Mouse (Mus musculus): ENCODE data around the gene Ptbp1.

Gene Ptbp1

DNA sequence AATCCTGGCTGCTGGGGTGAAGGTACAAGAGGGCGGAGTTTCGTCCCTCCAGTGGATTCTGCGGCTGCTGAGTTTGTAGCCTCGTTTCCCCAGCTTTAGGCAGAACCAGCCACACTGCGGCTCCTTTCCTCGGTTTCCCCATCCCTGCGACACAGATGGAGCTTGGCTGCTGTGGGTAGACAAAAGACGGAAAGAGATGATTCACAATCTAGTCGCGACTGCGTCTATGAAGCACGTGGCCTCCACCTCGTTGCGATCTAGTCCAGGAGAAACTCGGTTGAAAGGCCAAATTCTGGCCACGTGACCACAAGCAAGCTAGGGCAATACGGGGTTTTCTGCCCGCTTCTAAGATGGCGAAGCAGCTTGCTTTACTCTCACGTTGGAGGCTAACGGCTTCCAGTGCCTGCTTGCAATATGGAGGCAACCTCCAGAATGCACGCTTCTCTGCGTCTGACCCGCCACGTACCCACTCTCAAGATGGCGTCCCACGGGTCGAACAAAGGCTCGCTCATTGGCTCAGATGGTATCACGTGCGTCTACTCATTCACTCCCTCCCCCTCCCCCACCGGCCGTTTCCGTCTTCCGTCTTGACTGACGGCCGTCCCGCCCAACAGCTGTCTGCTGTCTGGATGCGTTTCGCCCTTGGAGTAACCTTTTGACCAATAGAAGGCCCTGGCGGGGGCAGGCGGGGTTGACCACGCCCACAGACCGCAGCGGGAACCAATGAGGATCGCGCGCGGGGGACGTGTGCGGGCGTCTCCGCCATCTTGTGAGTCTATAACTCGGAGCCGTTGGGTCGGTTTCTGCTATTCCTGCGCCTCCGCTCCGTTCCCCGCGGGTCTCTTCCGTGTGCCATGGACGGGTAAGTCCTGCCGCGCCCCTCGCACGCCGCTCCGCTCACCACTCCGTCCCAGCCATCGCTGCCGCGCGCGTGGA is at the start of gene Ptbp1:
Ptbp1 (plus strand) TSS at position 568 of the 936 bp plus-strand sequence.
- DNase-seq (ENCODE audit: low read depth, low spot score), result peak; percentile 100

DNA sequence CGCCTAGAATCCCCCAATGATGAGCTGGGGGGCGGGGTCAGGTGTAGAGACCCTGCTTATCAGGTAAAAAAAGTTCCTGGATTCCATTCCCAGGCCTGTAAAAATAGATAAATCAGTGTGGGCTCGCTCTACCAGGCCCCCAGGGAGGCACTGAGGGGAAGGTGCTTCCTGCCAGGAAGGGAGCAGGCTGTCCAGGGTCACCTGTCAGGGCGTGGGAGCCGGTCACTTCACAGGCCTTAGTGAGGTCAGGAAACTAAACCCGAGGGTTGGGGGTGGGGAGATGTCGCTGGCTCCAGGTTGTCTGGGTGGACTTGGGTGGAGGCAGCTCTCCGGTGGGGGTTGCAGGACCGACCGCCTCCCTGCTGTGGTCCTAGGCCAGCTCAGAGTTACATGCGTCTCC is 48.6 kb upstream of the Ptbp1 start:
- DNase-seq (ENCODE audit: low read depth, low spot score), result no peak

DNA sequence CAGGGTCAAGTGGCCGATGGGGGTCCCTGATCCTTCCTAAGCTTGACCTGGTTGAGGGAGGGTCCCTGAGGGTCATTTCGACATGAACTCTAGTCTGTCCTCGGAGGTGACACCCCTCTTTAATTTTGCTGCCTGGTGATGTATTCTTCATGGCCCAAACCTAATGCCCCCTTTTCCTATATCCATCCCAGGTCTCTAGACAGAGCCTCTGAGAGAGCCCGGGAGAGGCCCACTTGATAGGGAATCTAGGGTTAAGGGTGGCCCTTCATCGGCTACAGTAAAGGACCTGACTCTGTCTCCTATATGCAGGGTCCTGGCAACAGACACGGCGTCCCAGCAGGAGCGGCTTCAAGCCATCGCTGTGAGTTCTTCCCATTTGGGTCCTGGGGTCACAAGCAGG is 47.9 kb upstream of the Ptbp1 start:
- no peak for DNase-seq (ENCODE audit: low read depth, low spot score)

DNA sequence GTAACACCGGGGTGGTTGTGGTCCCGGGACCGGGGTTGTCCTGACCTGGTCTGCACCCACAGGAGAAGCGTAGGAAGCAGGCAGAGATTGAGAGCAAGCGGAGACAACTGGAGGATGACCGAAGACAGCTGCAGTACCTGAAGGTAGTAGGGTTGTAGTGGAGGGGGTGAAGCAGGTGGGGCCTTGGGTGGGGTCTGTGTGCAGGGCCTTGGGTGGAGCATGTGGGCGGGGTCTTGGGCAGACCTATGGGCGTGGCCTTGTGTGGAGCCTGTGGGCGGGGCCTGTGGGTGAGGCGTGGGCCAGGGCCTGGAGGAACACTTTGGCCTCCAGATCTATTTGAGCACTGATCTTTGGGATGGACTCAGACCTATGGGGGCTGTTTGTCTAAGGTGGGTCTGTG is 47.3 kb upstream of the Ptbp1 start:
- no peak for DNase-seq (ENCODE audit: low read depth, low spot score)

DNA sequence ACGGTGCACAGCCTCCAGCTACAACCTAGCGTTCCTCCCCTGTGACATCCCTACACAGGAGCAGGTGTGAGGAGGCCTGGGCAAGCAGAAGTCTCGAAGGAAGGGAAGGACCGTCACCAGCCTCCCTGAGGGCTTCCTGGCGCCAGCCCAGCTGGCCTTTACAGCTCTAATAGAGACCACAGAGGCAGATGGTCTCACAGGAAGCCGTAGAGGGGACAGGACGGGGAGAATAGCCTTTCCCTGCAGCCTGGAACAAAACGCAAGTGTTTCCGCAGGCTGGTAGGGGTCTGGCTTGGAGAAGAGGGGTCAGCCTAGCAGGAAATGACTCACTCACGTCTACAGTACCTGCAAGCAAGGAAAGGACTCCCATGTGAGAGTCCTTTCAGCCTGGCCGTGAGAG is 46.4 kb upstream of the Ptbp1 start:
- no peak for DNase-seq (ENCODE audit: low read depth, low spot score)

DNA sequence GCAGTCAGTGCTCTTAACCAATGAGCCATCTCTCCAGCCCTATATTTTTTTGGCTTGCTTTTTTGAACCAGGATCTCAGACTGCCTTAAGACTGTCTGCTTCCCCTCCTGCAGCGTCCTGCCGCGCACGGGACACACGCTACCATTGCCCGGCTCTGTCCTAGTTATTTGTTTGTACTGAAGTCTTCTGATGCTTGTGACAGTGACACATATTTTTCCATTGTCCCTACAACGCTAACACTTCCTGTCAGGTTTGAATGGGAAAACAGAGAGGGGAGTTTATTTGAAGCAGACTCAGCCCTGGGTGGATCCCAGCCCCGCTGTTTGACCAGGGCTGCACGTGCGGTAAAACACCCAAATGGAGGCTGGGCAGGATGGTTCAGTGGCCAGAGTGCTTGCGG is 45.5 kb upstream of the Ptbp1 start:
- no peak for DNase-seq (ENCODE audit: low read depth, low spot score)

DNA sequence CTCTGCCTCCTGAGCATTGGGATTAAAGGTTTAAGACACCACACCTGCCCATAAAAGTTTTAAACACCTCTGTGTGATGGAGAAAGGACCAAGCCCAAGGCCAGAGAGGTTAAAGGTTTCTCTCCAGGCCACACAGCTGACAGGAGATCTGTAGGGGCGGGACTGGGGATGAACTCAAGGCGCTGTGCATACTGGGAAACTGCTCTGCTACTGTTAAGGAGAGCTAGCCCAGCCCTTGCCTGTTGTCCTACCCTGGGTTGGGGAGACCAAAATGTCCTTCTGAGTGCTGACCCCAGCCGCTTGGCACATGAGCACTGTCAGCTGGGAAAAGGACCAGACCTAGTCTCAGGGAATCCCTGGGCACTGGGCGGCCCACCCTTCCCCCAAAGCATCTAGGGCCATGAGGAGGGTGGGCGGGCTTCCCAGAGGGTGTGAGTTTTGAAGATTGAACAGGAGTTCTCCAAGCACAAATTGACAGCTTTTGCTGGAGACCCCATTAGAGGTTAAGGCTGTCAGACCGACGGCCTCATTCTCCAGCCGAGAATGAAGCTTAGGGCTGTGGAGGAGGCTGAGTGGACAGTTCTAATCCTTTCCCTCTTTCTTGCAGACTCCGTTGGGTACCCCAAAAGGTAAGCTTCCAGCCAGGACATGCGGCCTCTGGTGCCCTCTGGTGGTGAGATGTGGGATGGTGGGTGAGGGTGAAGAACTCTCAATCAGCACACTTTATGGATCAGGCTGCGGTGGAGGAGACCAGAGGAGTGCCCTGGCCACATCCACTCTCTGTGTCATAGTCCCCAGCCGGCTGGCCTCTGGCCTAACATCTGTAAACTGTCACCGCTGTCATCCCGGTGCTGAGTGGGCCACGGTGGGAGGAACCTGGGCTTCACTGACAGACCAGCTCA is 42.2 kb upstream of the Ptbp1 start:
- DNase-seq (ENCODE audit: low read depth, low spot score), result no peak

DNA sequence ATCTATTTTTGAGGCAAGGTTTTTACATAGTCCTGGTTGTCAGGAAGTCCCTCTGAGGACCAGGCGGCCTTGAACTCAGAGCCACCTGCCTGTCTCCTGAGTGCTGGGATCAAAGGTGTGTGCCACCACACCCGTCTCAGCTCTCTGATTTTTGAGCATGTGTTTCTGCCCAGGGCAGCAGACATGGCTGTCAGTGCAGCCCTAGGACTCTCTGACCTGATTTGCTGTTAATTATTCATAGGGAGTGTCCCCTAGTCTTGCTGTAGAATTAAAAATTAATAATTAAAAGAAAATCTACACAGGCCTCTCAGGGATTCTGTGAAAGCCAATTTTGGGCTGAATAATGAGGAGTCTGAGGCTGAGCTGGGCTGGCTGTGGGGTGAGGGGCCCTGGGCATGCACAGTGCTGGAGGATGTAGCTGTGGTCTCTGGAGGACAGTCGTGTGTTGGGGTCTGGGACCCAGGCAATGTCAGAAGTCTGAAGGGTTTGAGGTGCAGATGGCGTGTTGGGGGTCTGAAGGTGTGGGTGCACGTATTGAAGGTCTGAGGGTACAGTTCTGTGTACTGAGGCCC is 39.9 kb upstream of the Ptbp1 start:
- DNase-seq (ENCODE audit: low read depth, low spot score), result no peak

DNA sequence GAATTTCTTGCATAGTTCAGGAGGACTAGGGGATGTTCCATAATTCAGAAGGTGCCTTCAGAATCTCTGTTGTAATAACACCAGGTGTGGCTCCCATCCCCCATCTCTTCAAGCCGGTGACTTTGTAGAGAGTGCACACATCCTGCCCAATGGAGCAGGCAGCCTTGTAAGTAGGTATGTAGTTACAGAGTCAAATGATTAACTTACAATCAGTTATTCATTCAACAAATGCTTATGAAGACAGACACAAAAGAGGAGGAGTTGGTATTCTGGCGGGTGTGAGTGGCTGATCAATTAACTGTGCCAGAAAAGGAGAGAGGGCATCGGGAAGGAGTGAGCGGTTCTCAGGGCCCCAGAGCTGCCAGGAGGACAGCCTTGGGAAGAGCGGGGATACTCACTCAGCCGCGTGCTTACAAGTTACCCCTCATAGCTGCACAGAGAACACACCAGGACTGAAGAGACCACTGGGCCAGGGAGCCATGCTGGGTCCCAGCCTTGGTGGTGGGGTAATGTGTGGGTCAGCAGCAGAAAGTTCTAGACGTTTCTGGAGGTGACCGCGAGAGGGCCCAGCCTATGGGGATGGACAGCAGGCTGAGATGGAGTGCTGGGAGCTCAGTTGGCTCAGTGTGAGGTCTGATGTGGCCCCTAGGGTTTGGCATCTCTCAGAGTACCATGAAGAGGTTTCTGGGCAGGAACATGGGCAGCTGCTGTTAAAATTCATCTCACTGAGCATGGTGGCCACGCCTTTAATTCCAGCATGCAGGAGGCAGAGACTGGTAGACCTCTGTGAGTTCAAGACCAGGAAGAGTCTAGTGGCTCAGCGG is 38.3 kb upstream of the Ptbp1 start:
- no peak for DNase-seq (ENCODE audit: low read depth, low spot score)

DNA sequence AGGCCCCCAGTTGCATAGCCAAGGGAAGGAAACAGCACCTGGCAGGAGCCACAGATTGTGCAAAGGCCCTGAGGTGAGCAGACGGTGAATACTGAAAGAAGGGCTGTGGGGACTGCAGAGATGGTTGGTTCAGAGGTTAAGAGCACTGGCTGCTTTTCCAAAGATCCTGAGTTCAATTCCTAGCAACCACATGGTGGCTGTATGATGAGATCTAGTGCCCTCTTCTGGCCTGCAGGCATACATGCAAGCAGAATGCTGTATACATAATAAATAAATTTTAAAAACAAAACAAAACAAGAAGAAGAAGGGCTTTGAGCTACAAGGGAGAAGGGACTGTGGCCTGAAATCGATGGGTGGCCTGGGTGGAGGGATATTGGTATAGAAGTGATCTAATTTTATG is 37.1 kb upstream of the Ptbp1 start:
- DNase-seq (ENCODE audit: low read depth, low spot score), result no peak

DNA sequence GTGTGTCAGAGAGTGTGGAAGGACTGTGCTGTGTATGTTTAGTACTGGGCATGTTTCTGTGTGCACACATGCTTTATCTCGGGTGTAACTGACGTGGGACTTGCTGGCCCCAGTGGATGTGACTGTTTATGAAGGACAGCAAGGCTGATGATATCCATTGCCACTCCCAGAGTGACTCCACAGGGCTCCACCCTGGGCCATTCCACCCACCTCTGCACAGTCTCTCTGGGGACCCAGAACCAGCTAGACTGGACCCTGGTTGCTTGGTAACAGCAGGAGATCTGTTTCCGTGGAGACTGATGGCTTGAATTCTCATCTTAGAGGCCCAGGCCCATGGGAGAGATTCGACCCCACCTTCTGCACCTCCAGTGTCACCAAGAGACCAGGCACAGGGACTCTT is 36.0 kb upstream of the Ptbp1 start:
- no peak for DNase-seq (ENCODE audit: low read depth, low spot score)

DNA sequence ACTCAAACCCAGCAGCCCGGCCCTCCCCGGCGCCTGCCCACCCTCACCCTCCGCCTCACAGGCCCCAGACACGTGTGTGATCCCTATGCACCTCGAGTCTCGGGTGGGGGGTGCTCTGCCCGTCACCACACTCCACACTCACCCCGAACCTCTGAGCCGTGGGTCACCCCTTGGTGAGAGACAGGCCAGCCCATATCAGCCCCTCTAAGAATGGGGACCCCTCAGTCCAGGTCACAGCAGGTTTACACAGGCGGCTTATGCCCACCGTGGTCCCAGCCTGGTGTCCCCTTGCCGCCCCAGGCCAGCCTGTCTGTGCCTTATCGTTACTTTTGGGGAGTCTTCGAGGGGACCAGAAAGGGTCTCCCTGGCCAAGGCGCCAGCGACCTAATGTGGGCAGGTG is 34.6 kb upstream of the Ptbp1 start:
- DNase-seq (ENCODE audit: low read depth, low spot score), result no peak

DNA sequence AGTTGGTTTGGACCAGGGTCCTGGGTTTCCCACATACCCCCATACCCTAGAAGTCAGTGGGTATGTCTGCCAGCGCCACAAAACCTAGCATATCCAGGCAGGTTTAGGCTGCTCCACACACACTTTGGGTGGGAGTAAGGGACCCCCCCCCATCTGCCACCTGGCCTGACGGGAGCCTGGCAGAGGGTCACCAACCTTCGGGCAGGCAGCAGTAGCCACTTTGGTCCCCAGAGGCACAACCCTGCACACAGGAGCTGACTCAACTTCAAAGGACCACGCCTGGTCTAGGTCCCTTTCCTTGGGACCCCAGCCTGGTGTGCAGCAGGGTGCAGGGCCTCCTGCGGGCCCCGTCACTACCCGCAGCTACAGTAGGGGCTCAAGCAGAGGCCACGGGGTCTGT is 34.0 kb upstream of the Ptbp1 start:
- no peak for DNase-seq (ENCODE audit: low read depth, low spot score)

DNA sequence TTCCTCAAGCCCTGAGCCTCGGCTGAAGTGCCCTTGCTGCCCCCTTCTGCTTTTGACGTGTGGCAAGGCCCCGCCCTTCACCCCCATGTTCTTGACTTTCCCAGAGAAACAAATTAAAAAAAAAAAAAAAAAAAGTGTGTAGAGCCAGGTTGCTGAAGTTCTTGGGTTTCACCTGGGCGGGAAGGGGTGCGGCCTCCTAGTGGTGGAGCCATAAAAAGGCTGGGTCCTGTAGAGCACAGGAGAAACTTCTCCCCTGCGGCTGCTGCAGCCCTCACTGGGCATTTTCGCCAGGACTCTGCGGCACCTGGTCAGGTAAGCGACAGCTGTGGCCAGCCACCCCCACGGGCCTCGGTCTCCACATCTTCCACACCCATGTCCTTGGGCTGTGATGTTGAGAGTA is 33.4 kb upstream of the Ptbp1 start, which contains the start of gene Misp:
Misp (plus strand) TSS at position 208 of the 400 bp plus-strand sequence.
- no peak for DNase-seq (ENCODE audit: low read depth, low spot score)

DNA sequence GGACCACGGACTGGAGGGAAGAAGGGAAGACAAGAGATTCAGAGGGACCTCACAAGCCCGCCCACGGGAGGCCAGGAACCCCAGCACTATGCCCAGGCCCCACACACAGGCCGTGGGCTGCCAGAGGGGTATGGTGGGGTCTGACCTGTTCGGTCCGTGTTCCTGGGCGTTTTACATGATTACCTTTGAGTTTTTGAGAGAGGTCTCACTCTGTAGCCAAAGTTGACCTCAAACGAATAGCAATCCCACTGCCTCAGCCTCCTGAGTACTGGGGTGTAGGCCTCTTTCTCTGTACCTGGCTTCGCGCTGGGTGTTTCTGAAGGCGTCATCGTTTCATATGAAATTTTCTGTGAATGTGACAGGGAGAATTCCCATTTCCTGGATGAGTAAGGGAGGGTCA is 32.5 kb upstream of the Ptbp1 start:
- no peak for DNase-seq (ENCODE audit: low read depth, low spot score)

DNA sequence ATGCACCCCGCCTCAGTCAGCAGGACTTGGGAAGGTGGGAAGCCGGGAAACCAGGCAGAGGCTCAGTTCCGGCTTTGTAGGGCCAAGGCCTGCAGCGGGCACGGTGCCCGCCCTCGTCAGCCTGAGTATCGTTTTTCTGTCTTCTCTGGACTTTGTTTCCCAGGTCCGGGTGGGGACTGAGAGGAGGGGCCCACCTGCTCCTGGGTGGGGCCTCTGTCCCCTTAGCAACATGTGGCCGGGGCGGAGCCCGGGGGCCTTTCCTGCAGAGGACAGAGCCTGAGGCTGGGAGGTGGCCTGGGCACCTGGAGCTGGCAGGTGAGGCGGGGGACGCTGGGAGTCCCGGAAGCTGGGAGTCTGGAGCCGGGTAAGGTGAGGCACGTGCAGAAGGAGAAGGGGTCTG is 31.9 kb upstream of the Ptbp1 start:
- DNase-seq (ENCODE audit: low read depth, low spot score), result no peak

DNA sequence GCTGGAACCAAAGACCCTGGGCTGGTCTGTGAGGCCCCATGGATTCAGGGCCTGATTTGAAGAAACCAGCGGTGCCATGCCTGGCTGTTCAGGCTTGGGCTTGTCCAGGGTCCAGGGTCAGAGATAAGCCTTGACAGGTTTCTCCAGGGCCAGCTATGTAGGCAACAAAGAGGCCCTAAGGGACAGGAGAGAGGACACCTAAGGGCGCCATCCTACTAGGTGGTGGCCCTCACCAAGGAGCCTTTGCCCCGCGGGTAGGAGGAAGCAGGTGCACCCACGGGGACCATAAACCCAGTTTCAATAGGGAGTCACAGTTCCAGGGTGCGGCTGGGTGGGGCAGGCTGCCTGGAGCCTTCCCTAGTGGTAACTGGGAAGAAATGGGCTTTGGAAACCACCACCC is 31.2 kb upstream of the Ptbp1 start:
- no peak for DNase-seq (ENCODE audit: low read depth, low spot score)

DNA sequence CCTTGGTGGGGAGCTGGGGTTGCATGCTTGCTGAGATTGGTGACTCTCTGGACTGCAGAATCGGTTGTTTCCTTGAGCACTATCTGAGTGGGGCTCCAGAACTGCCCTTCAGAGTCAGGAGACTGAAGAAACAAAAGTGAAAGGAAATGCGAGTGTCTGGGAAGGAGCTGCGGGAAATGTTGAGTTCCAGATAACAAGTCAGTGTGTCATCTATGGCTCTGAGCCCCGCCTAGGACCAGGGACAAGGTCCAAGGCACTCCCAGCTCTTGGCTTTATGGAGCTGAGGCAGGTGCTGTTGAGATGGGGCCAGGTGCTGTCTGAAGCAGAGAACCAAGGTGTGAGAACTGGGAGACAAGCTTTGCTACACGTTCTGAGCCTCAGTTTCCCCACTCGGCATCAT is 29.8 kb upstream of the Ptbp1 start:
- DNase-seq (ENCODE audit: low read depth, low spot score), result no peak

DNA sequence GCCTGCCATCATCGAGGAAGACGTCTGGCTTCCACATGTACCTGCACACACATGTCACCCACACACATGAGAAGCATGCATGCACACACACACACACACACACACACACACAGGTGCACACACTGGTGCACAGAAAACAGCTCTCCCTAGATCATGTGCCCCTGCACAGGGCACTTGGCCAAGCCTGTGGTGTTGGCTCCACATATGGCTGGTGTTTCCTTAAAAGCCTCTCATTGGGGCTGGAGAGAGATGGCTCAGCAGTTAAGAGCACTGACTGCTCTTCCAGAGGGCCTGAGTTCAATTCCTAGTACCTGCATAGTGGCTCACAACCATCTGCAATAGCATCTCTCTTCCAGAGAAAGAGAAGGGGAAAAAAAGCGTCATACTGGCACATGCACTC is 22.6 kb upstream of the Ptbp1 start:
- DNase-seq (ENCODE audit: low read depth, low spot score), result no peak

DNA sequence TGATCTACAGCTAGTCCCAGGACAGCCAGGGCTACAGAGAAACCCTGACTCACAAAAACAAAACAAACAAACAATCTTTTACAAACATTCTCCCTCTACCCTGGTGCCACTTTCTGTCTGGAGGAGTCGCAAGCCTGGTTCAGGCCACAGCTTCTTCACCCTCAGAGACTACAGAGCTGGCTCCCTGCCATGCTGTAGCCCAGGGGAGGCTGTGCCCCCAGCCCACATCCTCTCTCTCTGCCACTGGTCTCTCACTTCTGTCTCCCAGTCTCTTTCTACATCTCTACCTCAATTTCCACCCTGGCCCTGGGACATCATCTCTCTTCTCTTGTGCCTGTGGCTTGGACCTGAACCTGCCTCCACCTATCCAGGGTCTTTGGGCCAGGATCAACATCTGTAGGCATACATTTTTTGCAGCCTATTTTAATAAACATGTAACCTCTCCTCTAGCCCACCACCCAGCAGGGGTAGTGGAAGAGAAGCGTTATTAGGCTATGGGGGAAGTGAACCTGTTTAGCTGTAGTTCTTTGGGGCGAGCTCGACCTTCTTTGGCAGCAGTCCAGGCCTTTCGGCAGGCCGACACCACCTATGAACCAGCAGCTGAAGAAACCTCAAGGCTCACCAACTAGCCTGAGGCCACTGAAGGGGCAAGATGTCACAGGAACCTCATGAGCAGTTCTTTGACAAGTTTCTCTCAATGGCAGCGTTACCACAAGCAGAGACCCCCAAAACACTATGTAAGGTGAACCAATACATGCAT is 22.0 kb upstream of the Ptbp1 start:
- DNase-seq (ENCODE audit: low read depth, low spot score), result no peak

DNA sequence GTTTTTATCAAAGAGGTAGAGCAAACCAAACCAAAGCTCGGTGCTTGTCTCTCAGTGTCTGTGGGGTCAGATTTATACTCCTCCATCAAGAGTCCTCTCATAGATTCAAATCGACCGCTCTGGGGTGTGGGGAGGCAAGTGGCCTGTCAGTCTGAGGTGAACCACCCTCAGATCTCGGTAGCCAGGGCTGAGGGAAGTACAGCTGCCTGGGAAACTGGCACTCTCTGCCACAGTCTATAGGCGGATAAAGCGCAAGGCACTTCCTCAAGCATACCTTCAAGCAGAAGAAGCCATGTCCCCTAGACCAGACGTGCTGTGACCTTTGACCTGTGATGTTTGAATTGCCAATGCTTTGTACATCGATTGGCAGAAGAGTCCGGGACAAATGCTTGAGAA is 21.4 kb upstream of the Ptbp1 start:
- DNase-seq (ENCODE audit: low read depth, low spot score), result no peak
